Comparison of ENCODE assay signal across 21 mouse cellular contexts in genomic region chr12:7420276-7420675, GRCm38 (mm10).
DNase-seq lines count a peak whose midpoint lies in the region; ATAC-seq lines count a peak whose summit lies in the region.
"Had no signal": no experiment of that assay in that cellular context is flagged by ENCODE, and none has a peak within 500 bp of the region (broad histone marks: within the 10 kb centered on the region; RNA-seq: fewer than 3 reads in every experiment).

No protein-coding gene starts in this region.

- H3K27ac ChIP-seq in hindbrain, embryonic 11.5 days (ENCODE audit: low read depth, low read length): no peak overlapping the region
- no peak overlapping the region for H3K27ac ChIP-seq in hindbrain, embryonic 14.5 days
- H3K27ac ChIP-seq in embryonic facial prominence, embryonic 14.5 days (replicated peaks; ENCODE audit: low read depth, low read length): no peak overlapping the region
- H3K27ac ChIP-seq: embryonic facial prominence, embryonic 12.5 days; forebrain, embryonic 13.5 days; hindbrain, embryonic 12.5 days; limb, embryonic 15.5 days had no signal

- peak; percentile 30 for DNase-seq in hindbrain, embryonic 11.5 days (ENCODE audit: low spot score)
- no peak for DNase-seq in hindbrain, embryonic 14.5 days (ENCODE audit: low spot score)
- peak; percentile 50 for DNase-seq in testis, postnatal 10 days (ENCODE audit: low spot score)
- no peak for DNase-seq in testis, postnatal 14 days (ENCODE audit: low spot score)
- peak; percentile 52 for DNase-seq in embryonic facial prominence, embryonic 14.5 days (ENCODE audit: low spot score)
- DNase-seq in right cerebral cortex, postnatal 4 days: no peak
- DNase-seq in spleen, postnatal 36 days (ENCODE audit: low spot score in 2 of 2): no peak
- no peak for DNase-seq in urinary bladder, adult 2 months (ENCODE audit: low spot score)
- DNase-seq: cerebellum, adult 18-20 months; gastrocnemius, postnatal 14 days; kidney, adult 8-10 months; layer of hippocampus, postnatal 36 days; lung, postnatal 14 days; right cerebral cortex, postnatal 25 days; thymus, postnatal 36 days had no signal

- H3K9ac ChIP-seq in hindbrain, embryonic 11.5 days (ENCODE audit: low read depth, low read length): no peak overlapping the region
- no peak overlapping the region for H3K9ac ChIP-seq in hindbrain, embryonic 14.5 days
- no peak overlapping the region for H3K9ac ChIP-seq in embryonic facial prominence, embryonic 14.5 days (ENCODE audit: low read depth, low read length)
- H3K9ac ChIP-seq: embryonic facial prominence, embryonic 12.5 days; forebrain, embryonic 13.5 days; heart, embryonic 12.5 days; hindbrain, embryonic 12.5 days; limb, embryonic 15.5 days had no signal

- 29% methylated on average over 1 of the region's 2 CpGs for WGBS in hindbrain, embryonic 11.5 days
- 25% methylated on average over 1 of the region's 2 CpGs for WGBS in hindbrain, embryonic 14.5 days
- WGBS in embryonic facial prominence, embryonic 14.5 days: 40% methylated on average over 1 of the region's 2 CpGs

- no peaks in the 10 kb centered on the region for H3K27me3 ChIP-seq in hindbrain, embryonic 11.5 days (ENCODE audit: control insufficient read depth, insufficient read depth, low read length)
- H3K27me3 ChIP-seq in hindbrain, embryonic 14.5 days (ENCODE audit: control insufficient read depth, insufficient read depth, low read length): no peaks in the 10 kb centered on the region
- no peaks in the 10 kb centered on the region for H3K27me3 ChIP-seq in embryonic facial prominence, embryonic 14.5 days (replicated peaks; ENCODE audit: control insufficient read depth, insufficient read depth, low read length)
- H3K27me3 ChIP-seq: embryonic facial prominence, embryonic 12.5 days; forebrain, embryonic 13.5 days; heart, embryonic 12.5 days; hindbrain, embryonic 12.5 days; limb, embryonic 15.5 days had no signal

- no peak overlapping the region for H3K4me2 ChIP-seq in hindbrain, embryonic 11.5 days (replicated peaks; ENCODE audit: low read depth, low read length)
- H3K4me2 ChIP-seq in hindbrain, embryonic 14.5 days (replicated peaks): no peak overlapping the region
- no peak overlapping the region for H3K4me2 ChIP-seq in embryonic facial prominence, embryonic 14.5 days (ENCODE audit: low read depth, low read length)
- H3K4me2 ChIP-seq: embryonic facial prominence, embryonic 12.5 days; forebrain, embryonic 13.5 days; heart, embryonic 12.5 days; hindbrain, embryonic 12.5 days; limb, embryonic 15.5 days had no signal

- no peak for ATAC-seq in hindbrain, embryonic 11.5 days (ENCODE audit: low FRiP score)
- ATAC-seq in hindbrain, embryonic 14.5 days (ENCODE audit: low FRiP score): no peak
- no peak for ATAC-seq in embryonic facial prominence, embryonic 14.5 days (ENCODE audit: low read depth)
- ATAC-seq: forebrain, embryonic 13.5 days; midbrain, embryonic 16.5 days had no signal

- no peaks in the 10 kb centered on the region for H3K9me3 ChIP-seq in hindbrain, embryonic 11.5 days (ENCODE audit: control insufficient read depth, low read length)
- H3K9me3 ChIP-seq in hindbrain, embryonic 14.5 days (ENCODE audit: control insufficient read depth, low read length): no peaks in the 10 kb centered on the region
- H3K9me3 ChIP-seq in embryonic facial prominence, embryonic 14.5 days (ENCODE audit: control insufficient read depth, low read length): no peaks in the 10 kb centered on the region
- H3K9me3 ChIP-seq: embryonic facial prominence, embryonic 12.5 days; forebrain, embryonic 13.5 days; hindbrain, embryonic 12.5 days; limb, embryonic 15.5 days had no signal

- no peaks in the 10 kb centered on the region for H3K4me1 ChIP-seq in hindbrain, embryonic 11.5 days (replicated peaks; ENCODE audit: control insufficient read depth, insufficient read depth, low read length)
- no peaks in the 10 kb centered on the region for H3K4me1 ChIP-seq in hindbrain, embryonic 14.5 days (replicated peaks; ENCODE audit: control insufficient read depth, insufficient read depth, low read length)
- H3K4me1 ChIP-seq in embryonic facial prominence, embryonic 14.5 days (ENCODE audit: control insufficient read depth, insufficient read depth, low read length): no peaks in the 10 kb centered on the region
- H3K4me1 ChIP-seq: embryonic facial prominence, embryonic 12.5 days; forebrain, embryonic 13.5 days; heart, embryonic 12.5 days; hindbrain, embryonic 12.5 days; limb, embryonic 15.5 days had no signal

- H3K4me3 ChIP-seq in hindbrain, embryonic 11.5 days (ENCODE audit: low read depth, low read length): no peak overlapping the region
- no peak overlapping the region for H3K4me3 ChIP-seq in hindbrain, embryonic 14.5 days (replicated peaks; ENCODE audit: low read length)
- H3K4me3 ChIP-seq in embryonic facial prominence, embryonic 14.5 days (ENCODE audit: low read depth, low read length): no peak overlapping the region
- H3K4me3 ChIP-seq: embryonic facial prominence, embryonic 12.5 days; forebrain, embryonic 13.5 days; heart, embryonic 12.5 days; hindbrain, embryonic 12.5 days; limb, embryonic 15.5 days had no signal

- H3K36me3 ChIP-seq in hindbrain, embryonic 11.5 days (ENCODE audit: control insufficient read depth, insufficient read depth, low read length): no peaks in the 10 kb centered on the region
- H3K36me3 ChIP-seq in hindbrain, embryonic 14.5 days (replicated peaks; ENCODE audit: control insufficient read depth, insufficient read depth): no peaks in the 10 kb centered on the region
- H3K36me3 ChIP-seq in embryonic facial prominence, embryonic 14.5 days (ENCODE audit: control insufficient read depth, insufficient read depth, low read length): no peaks in the 10 kb centered on the region
- H3K36me3 ChIP-seq: embryonic facial prominence, embryonic 12.5 days; heart, embryonic 12.5 days; hindbrain, embryonic 12.5 days; limb, embryonic 15.5 days had no signal

Comparison
In these comparisons a context has a peak if more than half of its experiments do, and no peak if none do; other contexts are left out.
1. DNase-seq: peak in hindbrain, embryonic 11.5 days (single experiment), testis, postnatal 10 days (single experiment) and embryonic facial prominence, embryonic 14.5 days (single experiment); none in hindbrain, embryonic 14.5 days (single experiment), testis, postnatal 14 days (single experiment), right cerebral cortex, postnatal 4 days (single experiment), spleen, postnatal 36 days (0 of 2) and urinary bladder, adult 2 months (single experiment).